Mouse (Mus musculus) bone marrow, adult 2 months (tissue): Measurements from ENCODE around the gene Diaph3.

Source experiments
- CTCF ChIP-seq: fragments of 200-500 bp; IDR thresholded peaks from 2 replicates; pipeline ENCODE4 v1.5.1; 2011; ENCODE audit warnings: low read length, control low read depth; ENCODE audit not compliant: control insufficient read depth, insufficient read depth
- POLR2A ChIP-seq: fragments of 200-500 bp; IDR thresholded peaks from 2 replicates; pipeline ENCODE4 v1.6.1; 2011; ENCODE audit warnings: low read depth, mild to moderate bottlenecking, control low read depth, low read length, borderline replicate concordance; ENCODE audit not compliant: control insufficient read depth

GRCm38 (mm10) chr14:86641839-86642238, 499.2 kb downstream of the Diaph3 start:
- TF ChIP-seq CTCF (no peak), POLR2A (no peak)
